Mouse (Mus musculus): ENCODE measurements at regions not wholly inside any gene's neighbourhood (a gene's known extent, or its start where the extent isn't known, plus 50 kb on each side); places are given as distances from the start of the nearest gene placed in this dataset.

DNA sequence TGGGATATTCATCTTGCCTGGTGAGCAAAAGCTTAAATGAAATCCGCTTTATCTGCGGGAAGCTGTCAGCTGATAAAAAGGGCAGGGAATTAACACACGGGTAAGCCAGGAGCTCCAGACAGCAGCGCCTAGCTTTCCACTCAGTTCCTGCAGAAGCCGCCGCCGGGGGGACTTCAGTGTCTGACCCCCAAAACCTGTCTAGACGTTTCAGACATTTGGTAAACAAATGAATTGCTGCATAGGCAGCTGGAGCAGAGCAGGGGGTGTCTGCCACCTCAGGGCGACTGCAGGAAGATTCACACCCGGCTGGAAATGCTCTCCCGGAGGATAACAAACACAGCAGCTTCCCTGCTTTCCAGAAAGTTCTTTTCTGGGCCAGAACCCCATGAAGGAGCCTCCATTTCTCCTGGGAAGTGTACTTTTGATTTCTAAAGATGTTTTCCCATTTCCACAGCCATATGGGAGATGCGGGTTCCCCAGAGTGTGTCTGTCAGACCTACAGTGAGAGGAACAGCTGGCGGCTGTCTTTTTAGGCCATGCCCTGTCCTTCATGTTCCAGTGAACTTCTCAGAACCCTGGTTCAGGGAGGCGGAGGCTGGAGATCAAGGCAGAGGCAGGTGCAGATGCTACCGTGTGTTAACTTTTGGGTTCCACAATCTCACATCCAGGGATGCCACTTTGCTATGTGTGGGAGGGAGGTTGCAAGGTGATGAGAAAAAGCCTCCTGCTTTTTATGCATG is 58.7 kb upstream of the Pmepa1 start:
- no peak for DNase-seq (ENCODE audit: low read depth, low spot score)

DNA sequence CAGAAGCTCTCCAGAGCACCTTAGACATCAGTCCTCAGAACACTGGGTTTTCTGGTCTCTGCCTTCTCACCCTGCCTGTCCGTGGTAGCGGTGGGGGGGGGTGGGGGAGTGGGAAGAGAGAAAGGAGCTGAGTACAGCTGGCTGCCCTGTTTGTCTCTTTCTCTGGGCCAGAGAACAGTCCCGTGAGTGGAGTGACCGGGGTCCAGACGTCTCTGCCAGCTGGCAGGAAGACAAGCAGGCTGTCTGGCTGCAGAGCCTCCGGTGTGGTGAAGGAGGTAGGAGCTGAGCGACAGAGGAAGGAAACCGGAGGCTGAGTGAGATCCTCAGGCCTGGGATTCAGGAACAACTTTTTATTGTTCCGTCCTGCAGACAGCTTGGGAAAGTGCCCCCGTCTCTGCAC is 59.5 kb upstream of the Pmepa1 start:
- no peak for DNase-seq (ENCODE audit: low read depth, low spot score)

- DNase-seq (ENCODE audit: low read depth, low spot score) = no peak
Observed at GRCm38 (mm10) chr2:173337666-173338065, 61.3 kb upstream of the Pmepa1 start.

DNA sequence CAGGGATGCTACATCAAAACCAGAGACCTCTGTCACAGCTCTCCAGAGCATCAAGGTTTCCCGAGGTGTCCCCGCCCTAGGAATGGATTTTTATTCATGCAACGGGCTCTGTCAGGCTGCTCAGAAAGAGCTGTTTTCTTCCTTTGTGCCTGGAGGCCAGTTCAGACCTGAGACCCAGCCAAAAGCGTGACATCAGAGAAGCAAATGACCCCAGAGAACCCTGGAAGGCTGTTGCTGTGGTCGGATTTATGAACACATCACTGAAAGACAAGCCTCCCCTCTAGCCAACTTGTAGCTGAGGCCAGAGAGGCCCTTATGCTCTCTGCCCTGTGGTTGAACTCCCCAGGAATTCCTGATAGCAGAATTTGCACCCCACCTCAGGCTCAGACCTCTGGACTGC is 62.3 kb upstream of the Pmepa1 start:
- no peak for DNase-seq (ENCODE audit: low read depth, low spot score)

DNA sequence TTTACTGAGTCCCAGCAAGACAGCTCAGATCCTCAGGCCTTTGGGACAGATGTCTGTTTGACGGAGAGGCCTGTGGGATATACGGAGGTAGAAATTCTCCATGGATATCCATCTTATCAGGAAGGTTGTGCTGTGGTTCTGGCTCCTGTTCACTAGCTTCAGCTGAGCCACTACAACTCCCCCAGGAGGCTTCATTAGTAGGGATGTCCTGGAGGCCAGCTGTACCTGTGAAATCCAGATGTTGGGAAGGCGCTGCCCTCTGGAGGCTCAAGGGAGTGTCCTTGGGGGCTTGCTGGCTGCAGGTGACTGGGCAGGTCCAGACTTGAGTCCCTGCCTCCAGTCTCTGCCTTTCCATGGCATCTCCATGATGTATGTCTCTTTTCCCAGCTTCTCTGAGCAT is 62.9 kb upstream of the Pmepa1 start:
- no peak for DNase-seq (ENCODE audit: low read depth, low spot score)

- DNase-seq (ENCODE audit: low read depth, low spot score) = no peak
Observed at GRCm38 (mm10) chr2:173340044-173340601, 63.8 kb upstream of the Pmepa1 start.

DNA sequence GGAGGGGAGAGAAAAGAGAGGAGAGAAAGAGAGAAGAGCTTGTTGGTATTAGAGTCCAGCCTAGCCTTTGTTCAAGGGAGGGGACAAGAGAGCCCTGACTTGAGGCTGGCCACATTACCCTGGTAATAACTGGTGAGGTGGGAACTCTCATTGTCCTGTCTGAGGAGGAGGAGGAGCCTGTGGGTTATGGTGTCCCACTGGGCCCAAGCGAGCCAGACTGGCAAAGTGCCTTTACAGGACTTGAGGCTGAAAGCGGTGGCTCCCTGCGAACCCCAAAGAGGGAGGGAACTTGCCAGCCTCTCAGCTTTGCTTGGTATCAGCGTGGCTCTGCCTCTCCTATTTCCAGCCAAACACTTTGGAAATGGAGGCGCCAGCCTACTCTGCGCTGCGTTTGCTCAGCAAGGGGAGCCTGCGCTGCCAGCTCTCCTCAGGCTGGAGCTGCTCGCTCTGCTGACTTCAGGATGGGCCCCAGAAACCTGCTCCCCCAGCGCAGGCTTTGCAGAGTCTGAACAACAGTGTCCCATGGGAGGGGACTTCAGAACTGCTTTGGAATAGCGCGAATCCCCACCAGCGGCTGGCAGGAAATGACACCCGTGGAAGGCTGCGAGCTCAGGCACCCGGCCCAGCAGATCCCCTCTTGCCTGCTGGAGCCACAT is 66.4 kb upstream of the Pmepa1 start:
- no peak for DNase-seq (ENCODE audit: low read depth, low spot score)

- DNase-seq (ENCODE audit: low read depth, low spot score) = no peak
Observed at GRCm38 (mm10) chr2:173343665-173344064, 67.3 kb upstream of the Pmepa1 start.

DNA sequence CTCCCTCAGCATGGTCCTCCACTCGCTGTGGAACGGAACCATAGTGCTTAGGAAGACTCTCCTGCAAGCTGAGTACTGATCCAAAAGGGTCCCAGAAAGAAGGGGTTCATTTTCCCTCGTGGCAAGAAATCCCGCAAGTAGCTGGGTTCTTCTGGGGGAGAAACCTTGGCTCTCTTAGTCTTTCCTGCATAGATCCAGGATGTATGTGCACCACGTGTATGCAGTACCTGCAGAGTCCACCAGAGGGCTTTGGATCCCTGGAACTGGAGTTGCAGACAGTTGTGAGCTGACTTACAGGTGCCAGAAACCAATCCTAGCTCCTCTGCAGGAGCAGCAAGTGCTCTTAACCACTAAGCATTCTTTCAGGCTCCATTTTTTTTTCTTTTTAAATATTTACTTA is 67.9 kb upstream of the Pmepa1 start:
- DNase-seq (ENCODE audit: low read depth, low spot score) = no peak

- DNase-seq (ENCODE audit: low read depth, low spot score) = no peak
Observed at GRCm38 (mm10) chr2:173347341-173347740, 71.0 kb upstream of the Pmepa1 start.

- DNase-seq (ENCODE audit: low read depth, low spot score) = no peak
Observed at GRCm38 (mm10) chr2:173348757-173349156, 72.4 kb upstream of the Pmepa1 start.

DNA sequence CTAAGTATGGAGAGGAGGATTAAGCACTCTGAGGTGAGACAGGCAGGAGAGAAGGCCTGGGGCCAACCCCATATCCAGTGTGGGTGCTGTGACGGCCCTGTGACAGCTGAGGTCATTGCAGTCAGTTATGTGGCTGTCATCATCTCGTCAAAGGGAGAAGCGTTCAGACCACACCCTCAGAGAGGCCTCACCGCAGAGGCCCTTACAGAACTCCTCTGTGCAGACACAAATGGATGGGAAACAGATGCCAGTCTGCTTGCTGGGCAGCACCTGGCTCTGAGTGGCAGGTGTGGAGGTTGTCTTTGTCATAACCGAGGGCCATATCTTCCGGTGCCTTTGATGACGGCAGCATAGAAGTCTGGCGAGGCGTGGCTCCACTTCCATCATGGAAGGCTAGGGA is 73.2 kb upstream of the Pmepa1 start:
- DNase-seq (ENCODE audit: low read depth, low spot score) = no peak

DNA sequence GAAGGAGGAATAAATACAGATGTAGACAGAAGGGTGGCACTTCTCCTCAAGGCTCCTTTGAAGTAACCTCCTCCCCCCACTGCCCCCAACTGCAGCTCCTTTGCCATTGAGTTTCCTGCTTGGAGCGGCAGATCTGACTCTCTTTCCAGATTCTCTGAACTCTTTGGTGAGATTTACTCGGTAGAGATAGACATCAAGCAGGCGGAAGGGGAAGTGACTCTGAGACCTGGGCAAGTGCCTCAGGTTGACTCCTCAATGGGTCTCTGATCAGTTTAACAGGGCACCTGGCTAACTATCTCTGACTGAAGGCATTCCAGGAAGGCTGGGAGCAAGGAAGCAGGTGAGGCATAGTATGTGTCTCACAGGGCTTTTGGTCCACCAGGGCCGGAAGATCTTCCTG is 73.6 kb upstream of the Pmepa1 start:
- DNase-seq (ENCODE audit: low read depth, low spot score) = no peak

- no peak for DNase-seq (ENCODE audit: low read depth, low spot score)
Observed at GRCm38 (mm10) chr2:173350405-173350804, 74.1 kb upstream of the Pmepa1 start.

DNA sequence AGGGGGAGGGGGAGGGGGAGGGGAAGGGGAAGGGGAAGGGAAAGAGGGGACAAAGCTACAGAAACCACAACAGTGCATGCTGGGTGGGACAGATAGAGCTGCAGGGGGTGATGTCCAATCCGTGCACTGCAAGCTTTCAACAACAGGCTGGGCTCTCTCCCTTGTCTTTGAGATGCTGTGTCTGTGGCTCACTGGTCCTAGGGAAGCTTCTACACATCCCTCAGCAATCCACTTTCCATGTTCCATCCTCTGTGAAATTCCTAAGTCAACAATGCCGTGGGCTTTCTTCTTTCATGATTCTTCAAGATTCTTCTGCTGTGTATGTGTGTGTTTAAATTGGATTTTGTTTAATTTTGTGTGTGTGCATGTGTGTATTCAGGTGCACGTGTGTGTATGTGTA is 74.5 kb upstream of the Pmepa1 start:
- no peak for DNase-seq (ENCODE audit: low read depth, low spot score)

DNA sequence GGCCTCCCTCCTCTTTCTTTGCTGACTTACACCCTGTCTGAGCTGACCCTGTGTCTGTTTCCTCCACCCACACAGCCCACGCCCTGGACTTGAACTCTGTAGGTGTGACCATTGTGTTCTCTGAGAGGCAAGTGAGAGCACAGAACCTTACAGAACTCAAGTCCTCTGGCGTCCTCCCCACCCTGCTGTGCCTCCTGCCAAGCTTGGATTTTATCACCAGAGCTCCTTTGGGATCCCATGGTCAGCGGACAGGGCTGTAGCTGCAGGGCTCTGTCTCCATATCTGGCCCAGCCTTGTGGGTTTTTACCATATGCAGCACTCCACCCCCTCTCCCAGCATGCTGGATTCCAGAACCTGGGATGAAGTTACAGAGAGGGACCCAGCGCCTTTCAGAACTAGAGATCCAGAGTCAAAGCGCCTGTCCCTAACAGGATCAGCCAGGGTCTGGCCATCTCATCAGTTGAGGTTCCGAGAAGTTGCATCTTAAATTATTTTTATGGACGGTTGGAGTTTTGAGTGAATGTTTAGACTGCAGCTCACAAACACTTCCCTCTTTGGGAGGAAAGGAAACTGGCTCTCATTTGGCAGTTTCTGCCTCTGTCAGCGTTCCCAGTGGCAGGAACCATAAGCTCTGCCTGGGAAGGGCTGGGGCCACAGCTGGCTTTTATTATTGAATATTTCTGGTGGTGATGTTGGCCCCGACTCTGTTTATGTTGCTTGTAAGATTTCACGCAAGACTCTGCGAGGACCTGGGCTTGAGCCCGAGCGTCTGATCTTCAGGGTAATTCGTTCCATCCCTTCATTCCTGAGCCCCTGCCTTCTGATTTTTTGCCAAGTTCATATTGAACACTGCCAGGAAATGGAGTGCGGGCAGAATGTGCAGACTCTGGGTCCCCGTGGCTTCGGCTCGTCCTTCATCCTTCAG is 75.8 kb upstream of the Pmepa1 start:
- peak; percentile 46 for DNase-seq (ENCODE audit: low read depth, low spot score)

DNA sequence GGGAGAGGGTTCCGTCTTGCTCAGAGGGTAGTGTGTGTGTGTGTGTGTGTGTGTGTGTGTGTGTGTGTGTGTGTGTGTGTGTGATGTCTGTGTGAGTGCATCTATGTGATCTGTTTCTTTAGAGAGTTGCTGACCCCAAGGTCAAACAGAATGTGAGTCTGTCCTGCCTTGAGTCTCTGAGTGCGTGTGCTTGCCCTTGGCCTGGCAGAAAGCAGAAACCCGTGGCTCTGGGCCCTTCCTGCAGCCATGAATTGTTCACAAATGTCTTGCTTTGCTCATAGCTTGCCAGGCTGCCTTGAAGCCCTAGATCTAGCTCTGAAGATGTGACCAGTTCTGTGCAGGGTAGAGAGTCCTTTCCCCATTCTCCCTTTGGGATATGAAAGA is 76.4 kb upstream of the Pmepa1 start:
- no peak for DNase-seq (ENCODE audit: low read depth, low spot score)

DNA sequence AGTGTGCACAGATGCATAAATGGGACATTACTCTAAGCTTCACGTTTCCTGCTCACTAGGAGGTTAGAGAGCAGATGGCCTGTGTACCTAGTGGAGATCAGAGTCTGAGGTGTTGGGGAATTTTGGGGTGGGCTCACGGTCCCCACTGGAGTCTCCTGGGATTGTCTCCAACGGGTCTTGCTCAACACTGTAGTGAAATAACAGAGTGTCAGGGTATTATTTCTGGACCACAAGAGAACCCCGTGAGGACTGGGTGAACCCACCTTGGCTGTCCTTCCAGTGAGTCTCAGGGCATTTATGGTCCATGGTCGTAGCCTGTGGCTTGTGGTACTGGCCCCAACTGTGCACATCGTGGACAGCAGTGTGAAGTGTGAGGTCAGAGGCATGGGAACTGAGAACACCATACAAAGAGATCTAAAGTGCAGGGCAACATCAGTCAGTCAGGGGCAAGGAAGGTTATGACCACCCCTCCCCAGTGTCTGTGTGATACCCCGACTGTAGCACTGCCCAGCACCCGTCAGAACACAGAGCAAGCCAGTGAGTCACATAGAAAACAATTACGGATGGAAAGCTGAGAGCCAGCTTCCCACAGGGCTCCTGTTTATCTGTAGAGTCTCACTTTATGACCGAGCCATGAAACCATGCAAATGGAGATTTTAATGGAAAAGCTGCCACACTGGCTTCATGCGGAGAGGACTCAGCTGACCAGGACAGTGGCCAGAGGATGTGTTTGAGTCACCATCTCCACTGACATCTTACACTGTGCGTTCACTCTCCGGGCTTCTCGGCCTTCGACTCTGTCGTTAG is 77.3 kb upstream of the Pmepa1 start:
- DNase-seq (ENCODE audit: low read depth, low spot score) = no peak

GRCm38 (mm10) chr2:173356786-173357185 is 80.5 kb upstream of the Pmepa1 start:
- no peak for DNase-seq (ENCODE audit: low read depth, low spot score)

GRCm38 (mm10) chr2:173365441-173366166 is 89.3 kb upstream of the Pmepa1 start:
- no peak for DNase-seq (ENCODE audit: low read depth, low spot score)

- no peak for DNase-seq (ENCODE audit: low read depth, low spot score)
Observed at GRCm38 (mm10) chr2:173366734-173367133, 90.4 kb upstream of the Pmepa1 start.
